In the genomic region with DNA sequence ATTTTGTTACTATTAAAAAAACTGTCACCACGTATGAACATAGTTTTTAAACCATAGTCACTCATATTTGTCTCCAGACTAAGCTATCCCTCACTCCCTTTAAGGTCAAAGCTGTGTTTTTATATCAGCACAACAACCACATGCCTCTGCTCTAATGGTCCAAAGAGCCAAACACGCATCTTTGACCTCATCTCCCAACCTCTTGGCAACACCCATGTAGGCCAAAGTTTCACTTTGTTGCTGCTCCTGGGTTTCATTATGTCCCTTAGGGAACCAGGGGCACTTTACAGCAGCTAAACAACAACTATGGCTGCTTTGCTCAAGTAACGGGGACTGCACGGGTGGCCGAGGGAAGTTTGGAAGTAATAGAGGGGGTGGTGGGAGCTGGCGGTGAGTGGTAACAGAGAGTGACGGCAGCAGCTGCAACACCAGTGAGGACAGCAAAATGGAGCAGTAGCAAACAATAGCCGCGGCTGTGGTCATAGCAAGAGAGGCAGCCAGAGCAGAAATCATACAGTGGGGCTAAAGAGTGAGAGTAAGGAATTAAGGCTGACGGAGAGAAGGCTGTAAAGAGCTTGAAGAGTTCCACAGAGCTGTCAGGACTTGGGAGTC, we compare ENCODE assay signal across 1 mouse cellular context.
TF ChIP-seq lines count a peak whose summit lies in the region.

No protein-coding gene starts in this region.

TF ChIP-seq in C2C12, 6 proteins besides CTCF, POLR2A, EP300 and RAD21 (continued from another document):
- TF ChIP-seq CEBPB (IDR thresholded peaks at IDR 0.05; ENCODE audit: low read depth), result no peak
